Mouse (Mus musculus) cerebellum, adult 2 months (tissue): ENCODE data around the gene Grn. TPM values are rescaled to one million over a fixed set of nuclear protein-coding genes. Genes with fewer than 3 reads are reported as not detected.
A peak's percentile ranks its signal among the peaks of the same experiment; 100 is the strongest.

ENCODE experiments used
- DNase-seq, 2 experiments: peaks; one replicate each; pipeline ENCODE4 v3.0.0; 2021
- H3K27ac ChIP-seq: fragments of 200-500 bp; 2 replicates; pipeline ENCODE4 v1.5.1; 2012; ENCODE audit warnings: low read length, control low read depth, inconsistent platforms; ENCODE audit not compliant: insufficient read depth
- H3K27me3 ChIP-seq: fragments of 200-500 bp; 2 replicates; pipeline ENCODE4 v1.6.1; 2012; ENCODE audit warnings: inconsistent platforms, mild to moderate bottlenecking, low read length, moderate library complexity; ENCODE audit not compliant: control insufficient read depth, insufficient read depth
- H3K4me1 ChIP-seq: fragments of 200-500 bp; 2 replicates; pipeline ENCODE4 v1.6.1; 2011; ENCODE audit warnings: low read length; ENCODE audit not compliant: control insufficient read depth, insufficient read depth
- H3K4me3 ChIP-seq: fragments of 200-500 bp; replicated peaks from 2 replicates; pipeline ENCODE3; 2011; ENCODE audit warnings: mild to moderate bottlenecking, low read depth, low read length, control low read depth; ENCODE audit not compliant: insufficient read depth
- CTCF ChIP-seq: fragments of 200-500 bp; IDR thresholded peaks from 2 replicates; pipeline ENCODE4 v1.5.1; 2011; ENCODE audit warnings: low read depth, mild to moderate bottlenecking, control low read depth, low read length, moderate library complexity, borderline replicate concordance; ENCODE audit not compliant: insufficient read depth
- POLR2A ChIP-seq: fragments of 200-500 bp; IDR thresholded peaks from 2 replicates; pipeline ENCODE4 v1.6.1; 2011; ENCODE audit warnings: low read length, control low read depth, borderline replicate concordance; ENCODE audit not compliant: insufficient read depth
- WGBS: fragments of 180-500 bp; shearing (Covaris S2); methylation state at CpG from one replicate; pipeline ENCODE4 v1.1.7; 2018; 5-methylcytosine and 5-hydroxymethylcytosine counted together
- polyA plus RNA-seq: library from polyadenylated mRNA; depleted of rRNA; stranded (reverse); fragments of >200 nt; gene quantifications from 2 replicates; pipeline ENCODE4 v1.2.3, GENCODE M21; 2012

Gene Grn
- polyA plus RNA-seq, 1 experiment = 58.4 TPM

GRCm38 (mm10) chr11:102438212-102439092 is 8.3 kb downstream of the Grn start:
- H3K27ac ChIP-seq = peak overlapping the region; percentile 86
- TF ChIP-seq CTCF (peak; percentile 56), POLR2A (no peak)
- peak; percentile 80 to 89 for DNase-seq
- peak overlapping the region; percentile 48 for H3K4me3 ChIP-seq
- H3K4me1 ChIP-seq = peaks cover 45% of the 10 kb centered on the region
- 14% methylated on average over 77 of the region's 77 CpGs for WGBS
- H3K27me3 ChIP-seq = no peaks in the 10 kb centered on the region

- H3K27ac ChIP-seq = peak overlapping the region; percentile 86
- H3K27me3 ChIP-seq = no peaks in the 10 kb centered on the region
- WGBS = 28% methylated on average over 14 of the region's 14 CpGs
- peaks cover 39% of the 10 kb centered on the region for H3K4me1 ChIP-seq
- no peak overlapping the region for H3K4me3 ChIP-seq
- DNase-seq = peak; percentile 81 to 85
- TF ChIP-seq POLR2A = no peak
- no peak for TF ChIP-seq CTCF
Observed at GRCm38 (mm10) chr11:102439093-102440082, 9.3 kb downstream of the Grn start.

- Histone ChIP-seq H3K4me3 (no peak overlapping the region), H3K27me3 (no peaks in the 10 kb centered on the region), H3K4me1 (peaks cover 37% of the 10 kb centered on the region), H3K27ac (no peak overlapping the region)
- no peak for TF ChIP-seq CTCF
- TF ChIP-seq POLR2A = no peak
- WGBS = 84% methylated on average over 8 of the region's 8 CpGs
- no peak for DNase-seq
Observed at GRCm38 (mm10) chr11:102440255-102440654, 10.1 kb downstream of the Grn start.

- Histone ChIP-seq H3K27me3 (no peaks in the 10 kb centered on the region), H3K4me1 (peaks cover 33% of the 10 kb centered on the region), H3K27ac (no peak overlapping the region), H3K4me3 (no peak overlapping the region)
- no peak for DNase-seq
- 78% methylated on average over 3 of the region's 3 CpGs for WGBS
- TF ChIP-seq CTCF (no peak), POLR2A (no peak)
Observed at GRCm38 (mm10) chr11:102441434-102441833, 11.3 kb downstream of the Grn start.

- TF ChIP-seq CTCF (no peak), POLR2A (no peak)
- Histone ChIP-seq H3K27ac (no peak overlapping the region), H3K4me3 (no peak overlapping the region), H3K27me3 (no peaks in the 10 kb centered on the region), H3K4me1 (peaks cover 33% of the 10 kb centered on the region)
- WGBS = 71% methylated on average over 6 of the region's 6 CpGs
- no peak for DNase-seq
Observed at GRCm38 (mm10) chr11:102442089-102442488, 12.0 kb downstream of the Grn start.

GRCm38 (mm10) chr11:102443740-102444139 is 13.6 kb downstream of the Grn start:
- H3K4me1 ChIP-seq = peaks cover 37% of the 10 kb centered on the region
- no peaks in the 10 kb centered on the region for H3K27me3 ChIP-seq
- WGBS = 45% methylated on average over 12 of the region's 12 CpGs
- H3K4me3 ChIP-seq = no peak overlapping the region
- no peak overlapping the region for H3K27ac ChIP-seq
- no peak for DNase-seq
- TF ChIP-seq CTCF = no peak
- TF ChIP-seq POLR2A = no peak

- WGBS = 83% methylated on average over 3 of the region's 3 CpGs
- Histone ChIP-seq H3K27me3 (no peaks in the 10 kb centered on the region), H3K4me1 (peaks cover 35% of the 10 kb centered on the region), H3K4me3 (no peak overlapping the region), H3K27ac (no peak overlapping the region)
- no peak for TF ChIP-seq POLR2A
- TF ChIP-seq CTCF = no peak
- DNase-seq = no peak
Observed at GRCm38 (mm10) chr11:102444321-102444720, 14.2 kb downstream of the Grn start.
